Mouse (Mus musculus): ENCODE results near the gene Clip2. TPM values are rescaled to one million over a fixed set of nuclear protein-coding genes. Genes with fewer than 3 reads are reported as not detected.

Gene Clip2
- total and polyA plus RNA-seq, 3 experiments: 5.4 to 16.7 (median 8.7) TPM

DNA sequence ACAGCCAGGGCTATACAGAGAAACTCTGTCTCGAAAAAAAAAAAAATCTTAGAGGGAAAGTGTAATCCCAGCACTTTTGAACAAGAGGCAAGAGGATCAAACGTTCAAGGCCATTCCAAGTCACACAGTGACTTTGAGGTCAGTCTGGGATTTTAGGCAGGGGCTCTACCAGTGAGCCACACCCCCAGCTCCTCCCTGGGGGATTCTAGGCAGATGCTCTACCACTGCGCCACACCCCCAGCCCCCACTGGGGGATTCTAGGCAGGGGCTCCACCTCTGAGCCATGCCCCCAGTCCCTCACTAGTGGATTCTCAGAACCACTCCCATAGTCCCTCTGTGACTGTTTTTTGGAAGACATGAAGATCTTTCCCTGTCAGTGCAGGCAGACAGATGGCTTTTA lies 26.9 kb upstream of the Clip2 start:
- dilution Hi-C loops (cut with MboI; ENCODE audit: extremely low pct_ligation_motif_present, extremely low pct_unique_long_range_greater_than_20kb, low sequenced_read_pairs) (no loop called here), in situ Hi-C loops (cut with MboI; ENCODE audit: low pct_ligation_motif_present, low pct_unique_long_range_greater_than_20kb, low sequenced_read_pairs) (no loop called here)
- Histone ChIP-seq H3K27ac (ENCODE audit: insufficient read depth, low read depth) (no peak overlapping the region), H3K9me3 (replicated peaks; ENCODE audit: low read length) (no peaks in the 10 kb centered on the region), H3K4me3 (replicated peaks in 1 of 3; ENCODE audit: low read depth in 2 of 3, low read length in 2 of 3, poor library complexity in 1 of 3) (no peak overlapping the region), H3K4me2 (ENCODE audit: insufficient read depth, low read depth, poor library complexity, severe bottlenecking) (no peak overlapping the region), H3K36me3 (replicated peaks in 1 of 2; ENCODE audit: control insufficient read depth in 1 of 2, insufficient read depth in 1 of 2, low read length in 1 of 2) (no peaks in the 10 kb centered on the region), H3K79me2 (replicated peaks; ENCODE audit: control insufficient read depth, extremely low read depth, insufficient read depth, poor library complexity, severe bottlenecking) (peaks cover 15% of the 10 kb centered on the region), H3K4me1 (ENCODE audit: control insufficient read depth in 1 of 2, insufficient read depth in 2 of 2) (peaks cover 2 to 31% of the 10 kb centered on the region in 2 experiments; a peak in 3 of 4 replicates), H3K9ac (ENCODE audit: insufficient read depth, low read depth) (no peak overlapping the region), H3K27me3 (replicated peaks) (no peaks in the 10 kb centered on the region)
- peak; percentile 35 for DNase-seq (ENCODE audit: extremely low read depth)
- TF ChIP-seq KAT2A (IDR thresholded peaks at IDR 0.05; ENCODE audit: insufficient replicate concordance, low read length): no peak
- no peak for TF ChIP-seq UBTF (IDR thresholded peaks at IDR 0.05; ENCODE audit: low read depth, low read length)
- TF ChIP-seq MAZ (IDR thresholded peaks at IDR 0.05; ENCODE audit: low read depth, low read length): no peak
- TF ChIP-seq CHD1 (IDR thresholded peaks at IDR 0.05; ENCODE audit: low read depth, low read length): no peak
- TF ChIP-seq POLR2AphosphoS2 (IDR thresholded peaks at IDR 0.05; ENCODE audit: low read depth, low read length): no peak
- no peak for TF ChIP-seq RCOR1 (conservative IDR thresholded peaks at IDR 0.05; ENCODE audit: low read depth, low read length)
- TF ChIP-seq BHLHE40 (IDR thresholded peaks at IDR 0.05; ENCODE audit: low read depth, low read length): no peak
- no peak for TF ChIP-seq HCFC1 (IDR thresholded peaks at IDR 0.05; ENCODE audit: low read depth, low read length)
- no peak for TF ChIP-seq USF1 (IDR thresholded peaks at IDR 0.05; ENCODE audit: low read depth, low read length)
- no peak for TF ChIP-seq EP300 (IDR thresholded peaks at IDR 0.05; ENCODE audit: low read length)
- no peak for TF ChIP-seq IRF4 (IDR thresholded peaks at IDR 0.05; ENCODE audit: low read depth, low read length)
- no peak for TF ChIP-seq GABPA (IDR thresholded peaks at IDR 0.05; ENCODE audit: insufficient replicate concordance, low read depth, low read length)
- TF ChIP-seq NRF1 (IDR thresholded peaks at IDR 0.05; ENCODE audit: low read depth, low read length): no peak
- no peak for TF ChIP-seq MAFK (IDR thresholded peaks at IDR 0.05; ENCODE audit: insufficient replicate concordance, low read length)
- TF ChIP-seq RAD21 (IDR thresholded peaks at IDR 0.05; ENCODE audit: low read depth, low read length): no peak
- TF ChIP-seq TBP (conservative IDR thresholded peaks at IDR 0.05; ENCODE audit: low read depth, low read length): no peak
- TF ChIP-seq MEF2A (IDR thresholded peaks at IDR 0.05; ENCODE audit: borderline replicate concordance, low read depth, low read length): no peak
- no peak for TF ChIP-seq JUND (conservative IDR thresholded peaks at IDR 0.05; ENCODE audit: low read depth, low read length)

DNA sequence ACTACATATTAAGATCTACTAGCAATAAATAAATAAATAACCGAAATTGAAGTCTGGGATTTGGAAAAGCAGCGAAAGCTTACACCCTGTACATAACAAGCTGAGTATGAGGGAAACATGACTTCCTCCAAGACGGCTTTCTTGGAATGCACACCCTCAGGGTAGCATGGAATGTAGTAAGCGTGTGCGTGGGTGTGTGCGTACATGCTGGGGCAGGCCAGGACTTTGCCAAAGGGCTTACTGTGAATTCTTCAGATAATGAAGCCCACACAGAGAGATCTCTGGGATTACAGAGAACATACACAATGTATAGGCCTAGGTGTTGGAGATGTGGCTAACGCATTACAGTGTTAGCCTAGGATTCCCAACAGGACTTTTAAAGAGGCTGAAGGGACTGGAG lies 25.3 kb upstream of the Clip2 start:
- no peaks in the 10 kb centered on the region for H3K79me2 ChIP-seq (replicated peaks; ENCODE audit: control insufficient read depth, extremely low read depth, insufficient read depth, poor library complexity, severe bottlenecking)
- TF ChIP-seq NELFE (IDR thresholded peaks at IDR 0.05; ENCODE audit: low read depth, low read length) (no peak), E2F4 (IDR thresholded peaks at IDR 0.05; ENCODE audit: insufficient replicate concordance, low read depth, low read length) (no peak), KAT2A (IDR thresholded peaks at IDR 0.05; ENCODE audit: insufficient replicate concordance, low read length) (no peak)
- no peaks in the 10 kb centered on the region for H3K36me3 ChIP-seq (replicated peaks in 1 of 2; ENCODE audit: control insufficient read depth in 1 of 2, insufficient read depth in 1 of 2, low read length in 1 of 2)
- DNase-seq (ENCODE audit: extremely low read depth): no peak
- H3K9ac ChIP-seq (ENCODE audit: insufficient read depth, low read depth): no peak overlapping the region
- H3K27me3 ChIP-seq (replicated peaks): no peaks in the 10 kb centered on the region
- H3K4me3 ChIP-seq (replicated peaks in 1 of 3; ENCODE audit: low read depth in 2 of 3, low read length in 2 of 3, poor library complexity in 1 of 3): no peak overlapping the region
- no peak overlapping the region for H3K4me2 ChIP-seq (ENCODE audit: insufficient read depth, low read depth, poor library complexity, severe bottlenecking)
- in situ Hi-C loops (cut with MboI; ENCODE audit: low pct_ligation_motif_present, low pct_unique_long_range_greater_than_20kb, low sequenced_read_pairs): no loop called here
- H3K27ac ChIP-seq (ENCODE audit: insufficient read depth, low read depth): no peak overlapping the region
- no peaks in the 10 kb centered on the region for H3K9me3 ChIP-seq (replicated peaks; ENCODE audit: low read length)
- peaks cover 2 to 41% of the 10 kb centered on the region in 2 experiments; a peak in 3 of 4 replicates for H3K4me1 ChIP-seq (ENCODE audit: control insufficient read depth in 1 of 2, insufficient read depth in 2 of 2)
- dilution Hi-C loops (cut with MboI; ENCODE audit: extremely low pct_ligation_motif_present, extremely low pct_unique_long_range_greater_than_20kb, low sequenced_read_pairs): no loop called here

Data from CH12.LX (cell line).